Mouse (Mus musculus): ENCODE measurements around the gene Camsap1.
A peak's percentile ranks its signal among the peaks of the same experiment; 100 is the strongest.

Gene Camsap1

GRCm38 (mm10) chr2:25978997-25979396, 4.1 kb downstream of the Camsap1 start:
- no peak for DNase-seq (ENCODE audit: low spot score in 2 of 2)

DNA sequence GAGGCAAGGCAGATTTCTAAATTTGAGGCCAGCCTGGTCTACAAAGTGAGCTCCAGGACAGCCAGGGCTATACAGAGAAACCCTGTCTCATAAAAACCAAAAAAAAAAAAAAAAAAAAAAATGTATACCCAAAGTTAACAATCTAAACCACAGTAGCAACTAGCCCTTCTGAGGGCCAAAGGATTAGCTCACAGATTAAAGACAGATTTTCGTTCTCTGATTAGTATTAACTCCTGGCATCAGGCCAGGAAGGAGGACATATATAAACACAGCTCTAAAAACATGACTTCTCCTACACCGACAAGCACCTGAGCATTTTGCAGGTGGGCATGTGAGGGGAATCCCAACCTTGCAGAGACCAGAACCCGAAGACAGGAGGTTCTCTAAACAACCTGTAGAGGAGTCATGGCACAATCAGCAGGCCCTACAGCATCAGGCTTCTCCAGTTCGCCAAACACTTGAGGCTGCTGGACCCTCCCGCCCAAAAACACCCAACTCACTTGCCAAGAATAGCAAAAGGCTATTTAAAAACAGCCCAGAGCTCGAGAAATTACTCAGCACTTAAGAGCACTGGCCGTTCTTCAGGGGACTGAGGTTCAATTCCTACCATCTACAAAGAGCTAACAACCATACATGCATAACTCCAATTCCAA, 5.4 kb downstream of the Camsap1 start:
- DNase-seq (ENCODE audit: low spot score in 2 of 2) = peak in 1 of 2 experiments; percentile 27

- DNase-seq (ENCODE audit: low spot score in 2 of 2) = no peak
These were observed 7.8 kb downstream of the Camsap1 start for GRCm38 (mm10) chr2:25975141-25975770.

DNA sequence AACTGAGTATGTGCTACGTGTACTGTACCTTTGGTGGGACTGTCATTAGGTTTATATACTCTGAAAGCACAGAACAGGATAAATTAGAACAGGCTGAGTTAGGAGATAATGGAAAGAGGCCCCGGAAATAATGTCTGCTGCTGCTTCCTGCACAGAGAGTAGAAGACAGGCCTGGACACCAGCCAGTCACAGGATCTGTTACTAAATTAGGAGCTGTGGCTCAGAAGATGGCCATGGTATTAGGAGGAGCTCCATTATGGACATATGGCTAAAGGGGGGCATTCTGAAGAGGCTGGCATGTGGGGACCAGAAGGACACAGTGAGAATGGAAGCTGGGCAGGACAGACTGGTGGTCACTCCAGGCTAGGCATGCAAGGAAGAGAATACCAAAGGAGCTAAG, 12.7 kb downstream of the Camsap1 start:
- DNase-seq (ENCODE audit: low spot score in 2 of 2) = peak; percentile 33 to 66

GRCm38 (mm10) chr2:25969319-25969718, 13.8 kb downstream of the Camsap1 start:
- DNase-seq (ENCODE audit: low spot score in 2 of 2) = peak; percentile 39 to 49

DNA sequence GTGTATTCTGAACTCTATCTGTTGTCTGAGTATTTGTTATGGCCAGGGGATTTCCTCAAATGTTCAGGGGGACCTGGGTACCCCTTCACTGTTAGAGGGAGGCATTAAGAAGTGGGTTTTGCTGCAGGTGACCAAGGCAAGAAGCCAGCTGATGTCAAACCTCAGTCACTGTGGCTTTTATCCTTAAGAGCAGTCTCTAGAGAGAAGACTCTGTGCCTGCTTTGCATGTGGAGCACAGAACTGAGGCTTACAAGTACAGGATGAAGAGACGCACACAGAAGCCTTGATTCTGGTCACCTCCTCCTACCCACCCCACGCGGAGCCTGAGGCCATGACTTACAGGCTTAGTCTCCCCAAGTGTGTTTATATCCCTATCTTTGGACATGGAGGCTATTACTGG, 33.8 kb downstream of the Camsap1 start:
- no peak for DNase-seq (ENCODE audit: low spot score in 2 of 2)

DNA sequence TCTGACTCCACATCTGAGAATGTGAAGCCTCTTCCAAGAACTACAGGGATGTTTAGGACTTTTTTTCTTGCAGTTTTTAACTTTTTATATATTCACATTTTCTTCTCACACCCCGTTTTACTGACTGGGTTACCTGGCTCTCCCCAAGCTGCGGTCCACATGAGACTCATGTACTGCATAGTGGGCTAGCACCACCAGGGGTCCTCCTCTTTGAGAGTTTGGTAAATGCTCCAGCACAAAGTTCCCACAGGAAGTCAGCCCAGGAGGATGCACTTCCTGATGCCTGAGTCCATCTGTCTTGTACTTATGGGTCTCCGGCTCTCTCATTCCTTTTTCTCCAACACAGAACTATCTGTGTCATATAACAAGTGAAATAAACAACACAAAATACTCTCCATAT, 35.1 kb downstream of the Camsap1 start:
- peak in 1 of 2 experiments; percentile 12 for DNase-seq (ENCODE audit: low spot score in 2 of 2)

GRCm38 (mm10) chr2:25943822-25944221, 39.3 kb downstream of the Camsap1 start:
- DNase-seq (ENCODE audit: low spot score in 2 of 2) = no peak

DNA sequence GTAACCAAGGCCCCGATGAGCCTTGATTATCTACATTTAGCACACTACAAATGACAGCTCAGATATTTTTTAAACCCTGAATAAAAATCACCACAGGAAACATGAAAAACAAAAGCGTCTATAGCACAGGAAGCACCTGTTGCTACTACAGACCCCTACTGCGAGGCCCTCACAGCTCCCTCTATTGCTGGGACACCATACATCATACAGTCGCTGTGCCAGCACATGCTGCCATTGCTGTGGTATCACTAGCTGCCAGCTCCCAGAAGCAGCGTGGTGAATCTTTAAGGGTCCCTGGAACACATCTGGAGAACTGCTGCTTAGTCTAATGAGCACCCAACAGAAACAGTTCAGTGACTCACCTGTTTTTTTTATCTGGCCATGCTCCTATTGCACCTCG, 42.6 kb downstream of the Camsap1 start:
- no peak for DNase-seq (ENCODE audit: low spot score in 2 of 2)

DNA sequence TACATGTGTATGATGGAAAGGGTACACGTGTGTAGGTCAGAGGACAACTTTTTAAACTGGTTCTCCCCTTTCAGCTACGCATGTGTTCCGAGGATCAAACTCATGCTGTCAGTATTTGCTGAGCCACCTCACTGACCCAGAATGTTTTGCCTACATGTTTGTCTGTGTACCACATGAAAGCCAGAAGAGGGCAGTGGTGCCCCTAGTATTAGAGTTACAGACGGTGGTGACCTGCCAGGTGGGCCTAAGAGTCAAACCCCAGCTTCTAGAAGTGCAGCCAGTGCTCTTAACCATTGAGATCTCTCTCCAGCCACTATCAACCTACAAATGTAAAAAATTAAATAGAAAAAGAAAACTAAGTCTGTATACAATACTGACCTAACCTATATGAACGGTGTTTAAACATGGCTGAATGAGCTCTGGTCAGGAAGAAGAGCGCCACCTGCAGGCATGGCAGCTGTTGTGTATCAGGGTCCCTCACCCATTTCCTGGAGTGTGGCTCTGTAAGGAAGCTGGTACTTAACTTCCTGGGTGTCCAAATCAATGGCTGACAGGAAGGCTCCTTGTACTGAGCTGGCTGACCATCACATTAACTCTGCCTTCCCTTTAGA, 51.7 kb downstream of the Camsap1 start:
- DNase-seq (ENCODE audit: low spot score in 2 of 2) = no peak

DNA sequence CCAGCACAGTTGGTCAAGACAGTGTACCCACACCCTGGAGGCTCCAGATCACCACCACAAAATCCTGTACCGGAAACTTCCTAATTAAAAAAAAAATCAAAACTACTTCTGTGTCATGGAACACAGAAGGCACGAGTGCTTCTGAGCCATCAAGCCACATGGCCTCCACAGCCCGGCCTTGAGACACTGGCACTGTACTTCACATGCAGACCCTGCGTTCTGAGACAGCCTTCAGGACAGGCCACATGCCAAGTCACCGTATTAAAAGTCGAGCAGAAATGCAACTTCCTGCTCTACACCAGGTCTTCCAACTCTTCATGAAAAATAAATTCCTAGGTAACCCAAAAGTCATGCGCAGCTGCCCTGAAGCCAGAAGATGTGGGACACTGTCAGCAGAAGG, 55.3 kb downstream of the Camsap1 start:
- DNase-seq (ENCODE audit: low spot score in 2 of 2) = no peak

DNA sequence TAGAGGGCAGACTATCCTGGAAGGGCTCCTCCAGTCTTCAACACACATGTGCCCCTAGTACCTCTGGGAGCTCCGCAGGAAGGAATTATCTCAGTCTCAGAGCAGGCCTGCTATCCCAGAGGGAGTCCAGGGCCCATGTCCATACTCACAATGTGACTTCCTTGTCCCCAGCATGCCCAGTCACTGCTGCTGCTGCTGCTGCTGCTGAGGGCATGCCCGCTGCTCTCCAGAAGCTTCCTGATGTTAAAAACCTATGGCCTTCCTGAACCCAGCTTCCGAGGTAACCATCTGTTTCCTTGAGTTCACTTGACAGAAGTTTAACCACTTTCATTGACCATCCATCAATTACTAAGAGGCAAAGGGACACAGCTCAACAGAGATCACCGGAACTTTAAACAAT, 58.1 kb downstream of the Camsap1 start:
- DNase-seq (ENCODE audit: low spot score in 2 of 2) = no peak

GRCm38 (mm10) chr2:25923799-25924198, 59.3 kb downstream of the Camsap1 start:
- DNase-seq (ENCODE audit: low spot score in 2 of 2) = no peak

GRCm38 (mm10) chr2:25919972-25920371, 63.1 kb downstream of the Camsap1 start:
- DNase-seq (ENCODE audit: low spot score in 2 of 2) = no peak

DNA sequence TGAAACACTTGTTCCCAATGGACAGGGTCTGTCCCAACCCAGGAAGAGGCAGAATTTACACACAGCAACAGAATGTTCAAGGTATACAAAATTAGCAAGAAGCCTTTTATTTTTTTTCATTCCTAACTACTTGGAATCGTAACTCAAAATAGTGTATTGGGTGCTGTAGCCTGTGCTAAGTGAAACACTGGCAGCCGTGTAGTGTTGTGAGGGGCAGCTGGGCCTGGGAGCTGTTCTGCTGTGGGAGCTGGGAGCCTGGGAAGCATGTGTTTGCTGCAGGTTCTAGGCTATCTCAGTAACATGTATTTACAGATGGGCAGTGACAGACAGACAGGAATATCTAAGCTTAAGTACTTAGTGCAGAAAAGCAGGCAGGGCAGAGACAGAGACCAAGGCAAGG, 64.7 kb downstream of the Camsap1 start:
- no peak for DNase-seq (ENCODE audit: low spot score in 2 of 2)

- no peak for DNase-seq (ENCODE audit: low spot score in 2 of 2)
These were observed 68.3 kb downstream of the Camsap1 start for GRCm38 (mm10) chr2:25914821-25915220.

DNA sequence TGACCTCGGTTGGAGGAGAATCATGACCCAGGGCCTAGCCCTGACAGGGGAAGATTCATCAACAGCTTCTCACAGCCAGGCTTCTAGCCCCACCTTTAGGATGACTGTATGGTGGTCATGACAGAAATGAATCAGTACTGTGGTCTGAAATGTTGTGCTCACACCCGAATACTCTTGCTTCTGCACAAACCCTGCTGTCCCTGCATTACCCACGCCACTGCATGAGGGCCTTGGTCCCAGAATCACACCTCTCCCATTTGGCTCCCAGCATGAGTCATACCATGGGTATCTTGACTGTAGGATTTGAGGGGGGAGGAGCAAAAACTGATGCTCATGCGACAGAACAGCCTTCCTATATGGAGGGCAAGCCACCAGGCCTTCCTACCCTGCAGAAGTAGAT, 68.9 kb downstream of the Camsap1 start:
- no peak for DNase-seq (ENCODE audit: low spot score in 2 of 2)

GRCm38 (mm10) chr2:25913247-25913646, 69.8 kb downstream of the Camsap1 start:
- DNase-seq (ENCODE audit: low spot score in 2 of 2) = no peak

DNA sequence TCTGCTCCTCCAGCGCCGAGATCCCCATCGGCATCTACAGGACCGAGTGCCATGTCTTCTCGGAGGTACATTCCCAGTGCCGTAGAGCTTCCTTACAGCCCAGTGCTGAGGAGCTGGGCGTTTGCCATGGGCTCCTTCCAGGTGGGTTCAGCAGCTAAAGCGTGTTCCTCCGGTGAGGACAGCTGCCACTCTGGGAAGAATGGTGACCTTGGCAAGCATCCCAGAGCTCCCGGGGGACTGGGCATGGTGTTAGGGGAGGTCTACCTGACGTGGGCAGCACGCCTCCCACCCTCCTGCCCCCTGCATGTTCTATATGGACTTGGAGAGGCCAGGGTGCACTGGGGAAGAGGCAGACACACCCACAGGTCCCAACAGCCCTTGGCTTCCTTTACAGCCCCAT, 73.2 kb downstream of the Camsap1 start:
- DNase-seq (ENCODE audit: low spot score in 2 of 2) = no peak

DNA sequence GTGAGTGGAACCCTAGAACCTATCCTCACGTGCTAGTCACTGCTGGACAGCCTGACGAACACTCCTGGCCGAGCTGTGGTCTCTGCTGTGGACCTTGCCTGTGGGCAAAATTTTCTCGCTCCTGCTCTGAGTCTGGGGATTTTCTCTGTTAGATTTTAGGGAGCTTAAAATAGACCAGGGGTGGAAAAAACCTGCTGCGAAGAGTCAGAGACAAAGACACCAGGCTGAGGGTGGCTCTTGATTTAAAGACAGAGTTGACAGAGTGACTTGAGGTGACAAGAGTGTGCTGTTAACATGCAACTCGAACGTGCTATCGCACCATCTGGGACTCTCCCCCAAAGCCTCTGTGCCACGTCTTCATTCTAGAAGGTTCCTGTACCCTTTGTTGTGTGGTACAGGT, 84.1 kb downstream of the Camsap1 start:
- no peak for DNase-seq (ENCODE audit: low spot score in 2 of 2)

- no peak for DNase-seq (ENCODE audit: low spot score in 2 of 2)
These were observed 90.6 kb downstream of the Camsap1 start for GRCm38 (mm10) chr2:25892440-25892839.

- no peak for DNase-seq (ENCODE audit: low spot score in 2 of 2)
These were observed 94.9 kb downstream of the Camsap1 start for GRCm38 (mm10) chr2:25888144-25888543.

GRCm38 (mm10) chr2:25887226-25887625, 95.9 kb downstream of the Camsap1 start:
- no peak for DNase-seq (ENCODE audit: low spot score in 2 of 2)
